Mouse (Mus musculus): ENCODE data around the gene Pfdn4. TPM values are rescaled to one million over a fixed set of nuclear protein-coding genes. Genes with fewer than 3 reads are reported as not detected.

The Pfdn4 gene
- polyA plus RNA-seq, 1 experiment from 2014 or later, result 48.1 TPM

GRCm38 (mm10) chr2:170461652-170462051 is 34.6 kb upstream of the Pfdn4 start:
- H3K36me3 ChIP-seq (ENCODE audit: control insufficient read depth, insufficient read depth, low read length), result no peaks in the 10 kb centered on the region
- no peak overlapping the region for H3K4me3 ChIP-seq (ENCODE audit: control insufficient read depth in 1 of 2, insufficient read depth in 1 of 2, low read depth in 1 of 2, low read length in 2 of 2)
- 72% methylated on average over 7 of the region's 7 CpGs for WGBS
- H3K9me3 ChIP-seq (ENCODE audit: control insufficient read depth, low read length), result no peaks in the 10 kb centered on the region
- H3K4me2 ChIP-seq (ENCODE audit: low read length), result no peak overlapping the region
- H3K27me3 ChIP-seq (ENCODE audit: control insufficient read depth, insufficient read depth, low read length), result peaks cover 54% of the 10 kb centered on the region
- ATAC-seq (ENCODE audit: insufficient number of reproducible peaks, insufficient read depth, low FRiP score, low read depth), result no peak
- no peak overlapping the region for H3K9ac ChIP-seq (ENCODE audit: low read length)
- 0 out of 4 replicates have a peak, but pooled peaks cover 0 to 3% of the 10 kb centered on the region in 2 experiments for H3K4me1 ChIP-seq (ENCODE audit: control insufficient read depth in 2 of 2, insufficient read depth in 2 of 2, low read length in 2 of 2)
- H3K27ac ChIP-seq (replicated peaks in 1 of 2; ENCODE audit: control insufficient read depth in 1 of 2, insufficient read depth in 1 of 2, low read depth in 2 of 2, low read length in 2 of 2), result no peak overlapping the region

- Histone ChIP-seq H3K36me3 (ENCODE audit: control insufficient read depth, insufficient read depth, low read length) (no peaks in the 10 kb centered on the region), H3K27ac (replicated peaks in 1 of 2; ENCODE audit: control insufficient read depth in 1 of 2, insufficient read depth in 1 of 2, low read depth in 2 of 2, low read length in 2 of 2) (no peak overlapping the region), H3K9ac (ENCODE audit: low read length) (no peak overlapping the region), H3K4me3 (ENCODE audit: control insufficient read depth in 1 of 2, insufficient read depth in 1 of 2, low read depth in 1 of 2, low read length in 2 of 2) (no peak overlapping the region), H3K4me1 (ENCODE audit: control insufficient read depth in 2 of 2, insufficient read depth in 2 of 2, low read length in 2 of 2) (peaks cover 3 to 5% of the 10 kb centered on the region in 2 experiments; a peak in 1 of 4 replicates), H3K27me3 (ENCODE audit: control insufficient read depth, insufficient read depth, low read length) (peaks cover 73% of the 10 kb centered on the region), H3K4me2 (ENCODE audit: low read length) (no peak overlapping the region), H3K9me3 (ENCODE audit: control insufficient read depth, low read length) (0 out of 2 replicates have a peak, but pooled peaks cover 3% of the 10 kb centered on the region)
- no peak for ATAC-seq (ENCODE audit: insufficient number of reproducible peaks, insufficient read depth, low FRiP score, low read depth)
- 42% methylated on average over 4 of the region's 4 CpGs for WGBS
Observed at GRCm38 (mm10) chr2:170464817-170465216, 31.4 kb upstream of the Pfdn4 start.

- Histone ChIP-seq H3K4me3 (ENCODE audit: control insufficient read depth in 1 of 2, insufficient read depth in 1 of 2, low read depth in 1 of 2, low read length in 2 of 2) (no peak overlapping the region), H3K27me3 (ENCODE audit: control insufficient read depth, insufficient read depth, low read length) (peaks cover 81% of the 10 kb centered on the region), H3K27ac (replicated peaks in 1 of 2; ENCODE audit: control insufficient read depth in 1 of 2, insufficient read depth in 1 of 2, low read depth in 2 of 2, low read length in 2 of 2) (no peak overlapping the region), H3K4me2 (ENCODE audit: low read length) (no peak overlapping the region), H3K9me3 (ENCODE audit: control insufficient read depth, low read length) (0 out of 2 replicates have a peak, but pooled peaks cover 3% of the 10 kb centered on the region), H3K36me3 (ENCODE audit: control insufficient read depth, insufficient read depth, low read length) (no peaks in the 10 kb centered on the region), H3K9ac (ENCODE audit: low read length) (no peak overlapping the region), H3K4me1 (ENCODE audit: control insufficient read depth in 2 of 2, insufficient read depth in 2 of 2, low read length in 2 of 2) (peaks cover 3 to 5% of the 10 kb centered on the region in 2 experiments; a peak in 1 of 4 replicates)
- no peak for ATAC-seq (ENCODE audit: insufficient number of reproducible peaks, insufficient read depth, low FRiP score, low read depth)
Observed at GRCm38 (mm10) chr2:170468009-170468408, 28.2 kb upstream of the Pfdn4 start.

- H3K9me3 ChIP-seq (ENCODE audit: control insufficient read depth, low read length), result peaks cover 6% of the 10 kb centered on the region; the same call in 1 of the 2 replicates
- no peak overlapping the region for H3K4me2 ChIP-seq (ENCODE audit: low read length)
- H3K27me3 ChIP-seq (ENCODE audit: control insufficient read depth, insufficient read depth, low read length), result peaks cover 89% of the 10 kb centered on the region
- no peak overlapping the region for H3K27ac ChIP-seq (replicated peaks in 1 of 2; ENCODE audit: control insufficient read depth in 1 of 2, insufficient read depth in 1 of 2, low read depth in 2 of 2, low read length in 2 of 2)
- H3K4me1 ChIP-seq (ENCODE audit: control insufficient read depth in 2 of 2, insufficient read depth in 2 of 2, low read length in 2 of 2), result peaks cover 3 to 5% of the 10 kb centered on the region in 2 experiments; a peak in 1 of 4 replicates
- no peak overlapping the region for H3K4me3 ChIP-seq (ENCODE audit: control insufficient read depth in 1 of 2, insufficient read depth in 1 of 2, low read depth in 1 of 2, low read length in 2 of 2)
- H3K36me3 ChIP-seq (ENCODE audit: control insufficient read depth, insufficient read depth, low read length), result no peaks in the 10 kb centered on the region
- ATAC-seq (ENCODE audit: insufficient number of reproducible peaks, insufficient read depth, low FRiP score, low read depth), result no peak
- H3K9ac ChIP-seq (ENCODE audit: low read length), result no peak overlapping the region
- WGBS, result 10% methylated on average over 10 of the region's 10 CpGs
Observed at GRCm38 (mm10) chr2:170469616-170470308, 26.5 kb upstream of the Pfdn4 start.

GRCm38 (mm10) chr2:170470591-170470990 is 25.6 kb upstream of the Pfdn4 start:
- H3K27me3 ChIP-seq (ENCODE audit: control insufficient read depth, insufficient read depth, low read length), result peaks cover 93% of the 10 kb centered on the region
- no peak overlapping the region for H3K27ac ChIP-seq (replicated peaks in 1 of 2; ENCODE audit: control insufficient read depth in 1 of 2, insufficient read depth in 1 of 2, low read depth in 2 of 2, low read length in 2 of 2)
- no peak overlapping the region for H3K4me2 ChIP-seq (ENCODE audit: low read length)
- peaks cover 0 to 5% of the 10 kb centered on the region in 2 experiments; a peak in 1 of 4 replicates for H3K4me1 ChIP-seq (ENCODE audit: control insufficient read depth in 2 of 2, insufficient read depth in 2 of 2, low read length in 2 of 2)
- no peak overlapping the region for H3K9ac ChIP-seq (ENCODE audit: low read length)
- 79% methylated on average over 5 of the region's 5 CpGs for WGBS
- H3K4me3 ChIP-seq (ENCODE audit: control insufficient read depth in 1 of 2, insufficient read depth in 1 of 2, low read depth in 1 of 2, low read length in 2 of 2), result no peak overlapping the region
- H3K9me3 ChIP-seq (ENCODE audit: control insufficient read depth, low read length), result peaks cover 6% of the 10 kb centered on the region; the same call in 1 of the 2 replicates
- no peak for ATAC-seq (ENCODE audit: insufficient number of reproducible peaks, insufficient read depth, low FRiP score, low read depth)
- H3K36me3 ChIP-seq (ENCODE audit: control insufficient read depth, insufficient read depth, low read length), result no peaks in the 10 kb centered on the region

DNA sequence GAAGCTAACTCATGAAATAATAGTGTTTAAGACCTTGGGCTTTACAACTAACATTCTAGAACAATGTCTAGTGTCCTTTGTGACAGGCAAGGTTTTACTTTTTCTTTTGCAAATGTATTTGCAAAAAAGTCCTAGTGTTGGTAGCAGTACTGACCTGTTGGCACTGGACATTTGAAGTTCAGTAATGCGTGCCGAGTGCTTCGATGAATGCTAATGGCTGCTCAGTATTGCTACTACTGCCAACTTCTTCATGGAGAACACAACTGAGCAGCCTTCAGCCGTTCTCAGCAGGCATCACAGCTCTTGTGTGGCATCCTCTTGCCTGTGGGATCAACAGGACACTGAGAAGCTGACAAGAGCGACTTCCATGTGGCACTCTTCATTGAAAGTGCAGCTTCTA is 22.1 kb upstream of the Pfdn4 start:
- Histone ChIP-seq H3K4me3 (ENCODE audit: control insufficient read depth in 1 of 2, insufficient read depth in 1 of 2, low read depth in 1 of 2, low read length in 2 of 2) (no peak overlapping the region), H3K9me3 (ENCODE audit: control insufficient read depth, low read length) (peaks cover 3% of the 10 kb centered on the region; the same call in 1 of the 2 replicates), H3K27ac (replicated peaks in 1 of 2; ENCODE audit: control insufficient read depth in 1 of 2, insufficient read depth in 1 of 2, low read depth in 2 of 2, low read length in 2 of 2) (no peak overlapping the region), H3K9ac (ENCODE audit: low read length) (no peak overlapping the region), H3K4me2 (ENCODE audit: low read length) (no peak overlapping the region), H3K36me3 (ENCODE audit: control insufficient read depth, insufficient read depth, low read length) (no peaks in the 10 kb centered on the region), H3K4me1 (ENCODE audit: control insufficient read depth in 2 of 2, insufficient read depth in 2 of 2, low read length in 2 of 2) (peaks cover 0 to 5% of the 10 kb centered on the region in 2 experiments; a peak in 1 of 4 replicates), H3K27me3 (ENCODE audit: control insufficient read depth, insufficient read depth, low read length) (peaks cover 80% of the 10 kb centered on the region)
- no peak for ATAC-seq (ENCODE audit: insufficient number of reproducible peaks, insufficient read depth, low FRiP score, low read depth)
- 89% methylated on average over 5 of the region's 5 CpGs for WGBS

DNA sequence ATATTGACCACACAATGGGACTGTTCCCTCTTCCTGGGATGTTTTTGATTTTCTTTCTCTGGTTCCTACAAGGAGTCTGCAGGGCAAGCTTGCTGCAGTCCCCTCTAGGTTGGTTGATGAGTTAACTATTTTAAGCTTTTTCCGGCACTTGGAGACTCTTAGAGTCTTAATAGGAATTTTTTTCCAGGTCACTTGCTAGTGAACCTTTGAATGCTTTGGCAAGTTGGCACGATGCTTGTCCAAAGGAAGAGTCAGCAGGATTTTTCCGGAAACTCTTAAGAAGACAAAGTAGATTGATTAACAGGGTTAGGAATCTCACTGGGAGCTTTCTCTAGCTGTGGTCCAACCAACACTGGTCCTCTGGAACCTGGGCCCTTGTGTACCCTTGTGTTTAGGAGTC is 21.1 kb upstream of the Pfdn4 start:
- H3K9me3 ChIP-seq (ENCODE audit: control insufficient read depth, low read length), result peaks cover 3% of the 10 kb centered on the region; the same call in 1 of the 2 replicates
- no peak overlapping the region for H3K4me3 ChIP-seq (ENCODE audit: control insufficient read depth in 1 of 2, insufficient read depth in 1 of 2, low read depth in 1 of 2, low read length in 2 of 2)
- H3K27ac ChIP-seq (replicated peaks in 1 of 2; ENCODE audit: control insufficient read depth in 1 of 2, insufficient read depth in 1 of 2, low read depth in 2 of 2, low read length in 2 of 2), result no peak overlapping the region
- H3K36me3 ChIP-seq (ENCODE audit: control insufficient read depth, insufficient read depth, low read length), result no peaks in the 10 kb centered on the region
- H3K27me3 ChIP-seq (ENCODE audit: control insufficient read depth, insufficient read depth, low read length), result peaks cover 82% of the 10 kb centered on the region
- no peak overlapping the region for H3K4me2 ChIP-seq (ENCODE audit: low read length)
- no peak for ATAC-seq (ENCODE audit: insufficient number of reproducible peaks, insufficient read depth, low FRiP score, low read depth)
- WGBS, result 74% methylated on average over 3 of the region's 3 CpGs
- no peak overlapping the region for H3K9ac ChIP-seq (ENCODE audit: low read length)
- no peaks in the 10 kb centered on the region; a peak in 1 of 4 replicates for H3K4me1 ChIP-seq (ENCODE audit: control insufficient read depth in 2 of 2, insufficient read depth in 2 of 2, low read length in 2 of 2)

All from heart, embryonic 14.5 days (tissue).